Mouse (Mus musculus): ENCODE results near the gene Ephb1.
A peak's percentile ranks its signal among the peaks of the same experiment; 100 is the strongest.

Gene Ephb1

DNA sequence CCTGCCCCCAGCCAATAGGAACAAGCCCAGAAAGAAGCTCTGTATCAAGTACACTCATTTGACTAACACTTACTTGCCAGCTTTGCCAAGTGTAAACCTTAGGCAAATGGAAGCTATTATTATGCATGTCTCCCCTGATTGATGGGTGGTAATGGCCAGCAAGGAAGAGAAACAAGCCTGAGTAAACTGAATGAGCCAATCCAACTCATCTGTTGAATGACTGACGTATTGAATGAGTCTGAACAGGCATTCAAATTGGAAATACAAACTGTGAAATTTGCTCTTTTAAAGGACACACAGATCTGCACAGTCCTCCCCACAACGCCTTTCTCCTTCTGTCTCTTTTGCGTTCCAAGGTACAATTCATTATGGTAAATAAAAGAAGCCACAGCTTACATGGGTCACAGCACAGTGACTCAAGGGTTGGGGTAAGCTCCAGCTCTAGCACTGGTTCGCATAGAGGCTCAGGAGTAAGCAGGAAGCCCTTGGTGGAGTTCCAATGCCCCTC, 119.0 kb downstream of the Ephb1 start:
- no peak for DNase-seq

DNA sequence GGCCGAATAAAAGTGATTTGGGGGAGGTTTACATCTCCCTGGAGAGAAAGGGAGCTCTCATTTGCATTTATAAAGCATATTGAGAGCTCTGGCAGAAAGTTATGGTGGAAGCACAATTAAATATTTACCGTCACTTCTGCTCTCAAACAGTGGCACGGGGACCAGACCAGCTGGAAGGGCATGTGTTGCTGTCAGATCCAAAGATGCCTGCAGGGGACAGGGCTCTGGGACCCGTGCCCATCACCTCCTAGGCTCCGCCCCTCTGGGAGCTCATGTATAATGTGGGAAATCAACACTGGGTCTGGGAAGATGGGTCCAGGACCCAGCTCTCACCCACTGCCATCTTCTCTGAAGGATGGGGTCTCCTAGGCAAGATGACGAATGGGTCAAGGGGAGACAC, 123.2 kb downstream of the Ephb1 start:
- peak; percentile 73 for DNase-seq

GRCm38 (mm10) chr9:102216746-102217566, 137.5 kb downstream of the Ephb1 start:
- no peak for DNase-seq

DNA sequence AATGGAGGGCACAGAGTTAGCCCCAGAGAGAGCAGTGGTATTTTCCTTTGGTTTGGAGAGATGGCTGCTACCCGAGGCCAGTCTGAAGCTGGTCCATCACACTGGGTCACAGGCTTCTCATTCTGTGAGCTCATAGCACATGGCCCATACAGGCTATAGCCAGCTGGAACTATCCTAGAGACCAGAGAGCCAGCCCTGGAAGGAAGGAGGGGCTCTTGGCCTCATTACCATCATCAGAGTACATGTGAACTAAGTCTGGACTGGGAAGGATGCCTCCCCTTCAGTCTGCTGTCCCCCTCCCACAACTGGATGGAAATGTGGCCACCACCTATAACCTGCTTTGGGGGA, 142.5 kb downstream of the Ephb1 start:
- no peak for DNase-seq

DNA sequence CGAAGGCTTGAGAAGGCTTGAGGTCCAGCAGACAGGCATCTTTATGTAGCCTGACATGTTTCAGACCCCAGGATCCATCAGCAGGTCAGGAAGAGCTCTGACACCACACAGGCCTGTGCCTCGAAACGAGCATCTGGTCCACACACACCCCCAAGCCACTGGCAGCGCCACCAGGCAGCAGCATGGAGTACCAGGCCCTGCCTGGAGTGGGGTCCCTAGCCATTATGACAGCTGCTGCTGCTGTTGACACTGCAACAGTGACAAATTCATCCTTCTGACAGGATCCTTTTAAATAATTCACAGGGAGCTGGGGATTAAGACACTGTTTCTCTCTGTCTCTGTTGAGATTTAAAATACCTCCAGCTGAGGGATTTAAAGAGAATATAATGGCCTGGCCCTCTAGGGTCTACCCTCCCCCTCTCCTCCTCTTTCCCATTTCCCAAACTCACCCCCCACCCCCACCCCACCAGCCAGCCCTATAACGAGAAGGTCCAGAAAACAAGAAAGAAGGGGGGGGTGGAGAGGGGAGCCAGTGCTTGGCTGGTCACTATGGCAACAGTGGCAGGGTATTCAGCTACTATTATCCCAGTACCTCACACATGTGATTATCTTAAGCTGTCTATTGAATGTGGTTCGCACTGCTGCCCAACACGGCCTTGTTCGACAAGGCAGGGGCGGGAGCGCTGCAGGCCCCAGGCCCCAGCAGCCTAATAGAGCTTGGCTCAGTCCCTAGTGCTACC, 143.0 kb downstream of the Ephb1 start:
- no peak for DNase-seq

- DNase-seq, result no peak
These were observed 149.0 kb downstream of the Ephb1 start for GRCm38 (mm10) chr9:102205518-102205917.

DNA sequence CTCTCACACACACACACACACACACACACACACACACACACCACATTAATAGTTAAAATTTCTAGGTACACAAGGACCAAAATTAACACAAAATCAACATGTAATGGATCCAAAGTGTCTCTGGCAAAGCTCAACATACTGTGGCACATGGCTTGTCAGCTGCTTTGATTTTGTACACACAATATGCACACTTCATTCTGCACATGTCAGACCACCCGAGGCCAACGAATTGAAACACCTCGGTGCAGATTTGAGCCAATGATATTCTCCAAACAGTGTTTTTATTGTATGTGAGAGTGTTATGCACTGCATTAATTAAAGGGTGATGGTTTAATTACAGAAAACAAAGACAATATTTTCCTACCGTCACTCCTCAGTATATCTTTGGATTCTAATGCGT, 152.6 kb downstream of the Ephb1 start:
- no peak for DNase-seq

GRCm38 (mm10) chr9:102196856-102197255, 157.6 kb downstream of the Ephb1 start:
- no peak for DNase-seq

DNA sequence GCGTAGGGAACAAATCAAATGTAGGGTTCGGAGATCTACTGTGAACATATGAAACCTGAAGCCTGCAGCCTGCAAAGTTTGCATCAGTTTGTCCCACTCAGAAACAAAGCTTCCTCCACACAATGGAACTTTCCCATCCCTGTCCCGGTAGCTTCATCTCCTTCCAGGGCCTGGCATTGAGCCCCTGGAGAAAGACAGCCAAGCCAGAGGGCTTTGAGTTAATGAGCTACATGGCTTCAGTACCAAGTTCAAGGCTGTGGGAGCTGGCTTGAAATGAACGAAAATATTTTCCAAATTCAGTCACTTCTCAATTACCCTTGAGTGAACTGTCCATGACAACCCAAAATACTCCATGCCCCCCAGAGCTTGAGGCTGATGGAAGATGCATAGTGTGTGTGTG, 160.4 kb downstream of the Ephb1 start:
- no peak for DNase-seq

DNA sequence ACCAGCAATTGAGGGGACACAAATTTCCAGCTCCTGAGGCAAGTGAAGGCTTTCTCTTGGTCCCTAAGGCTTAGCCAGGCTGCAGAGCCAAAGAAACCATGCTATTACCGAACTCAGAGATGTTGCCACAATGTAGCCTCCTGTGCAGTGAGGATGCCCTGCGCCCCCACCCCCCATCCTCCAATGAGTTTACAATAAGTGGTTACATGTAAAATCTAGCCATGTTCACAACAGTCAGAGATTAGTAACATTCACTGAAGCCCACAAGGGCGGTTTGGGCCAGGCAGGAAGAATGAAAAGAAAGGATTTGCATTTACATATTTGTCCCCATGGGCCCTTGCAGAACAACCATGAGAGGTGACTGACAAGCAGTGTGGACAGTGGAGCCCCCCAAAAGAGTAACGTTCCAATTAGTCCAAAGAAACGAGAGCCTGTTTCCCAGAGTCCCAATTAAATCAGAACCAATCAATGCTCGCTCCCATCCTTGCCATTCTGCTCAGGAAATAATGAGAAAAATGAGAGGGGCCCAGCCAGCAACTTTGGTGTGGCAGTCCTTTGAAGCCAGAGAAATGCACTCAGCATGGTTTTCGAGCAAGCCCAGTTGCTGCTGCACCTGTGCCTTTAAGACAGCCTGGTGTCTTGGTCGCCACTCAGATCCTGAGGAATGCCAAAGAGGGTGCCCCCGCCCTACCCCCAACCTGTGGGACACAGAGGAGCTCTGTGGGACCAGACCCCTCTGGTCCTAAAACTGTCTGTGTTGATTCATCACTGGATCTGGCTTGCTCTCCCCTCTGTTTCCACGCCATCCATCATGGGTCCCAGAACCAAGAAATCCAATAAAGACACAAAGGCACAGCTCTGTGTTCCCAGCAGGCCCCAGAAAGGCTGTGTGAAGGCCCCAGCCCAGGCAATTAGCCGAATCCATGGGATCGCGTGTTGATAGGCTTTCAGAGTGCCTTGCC, 161.5 kb downstream of the Ephb1 start:
- DNase-seq, result no peak

DNA sequence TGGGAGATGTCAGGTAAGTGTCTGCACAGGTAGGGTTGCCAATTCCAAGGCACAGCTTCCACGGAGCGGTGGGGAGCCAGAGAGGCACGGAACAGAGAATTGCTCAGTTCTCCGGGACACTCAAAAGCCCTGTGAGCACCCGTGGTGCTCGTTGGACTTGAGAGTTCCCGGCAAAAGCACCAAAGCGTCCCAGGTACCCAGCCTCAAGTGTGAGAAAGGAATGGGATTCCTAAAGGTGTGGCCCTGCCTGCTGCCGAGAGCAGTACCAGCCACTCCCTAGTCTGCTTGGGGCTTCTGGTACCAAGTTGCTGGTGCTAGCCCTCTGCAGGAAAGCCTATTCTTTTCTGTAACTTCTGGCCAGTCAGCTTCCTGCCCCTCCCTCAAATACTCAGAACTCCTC, 164.4 kb downstream of the Ephb1 start:
- peak; percentile 45 for DNase-seq

DNA sequence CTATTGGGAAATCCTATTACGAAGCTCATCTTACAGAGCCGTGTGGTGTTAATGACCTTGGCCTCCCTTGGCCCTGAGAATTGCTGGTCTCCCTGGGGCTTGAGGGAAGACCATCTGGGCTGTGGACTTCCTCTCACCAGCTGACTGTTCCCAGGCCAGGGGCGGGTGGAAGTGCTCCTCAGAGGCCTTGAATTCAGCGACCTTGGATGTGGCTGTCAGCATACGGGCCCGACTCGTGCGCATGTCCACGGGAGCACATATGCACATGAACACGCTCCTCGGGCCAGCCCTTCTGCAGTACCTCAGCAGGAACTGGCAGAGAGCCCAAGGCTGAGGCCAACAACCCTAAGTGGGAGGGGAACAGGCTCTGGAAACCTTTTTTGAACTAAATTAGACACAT, 165.1 kb downstream of the Ephb1 start:
- DNase-seq, result peak; percentile 94

- peak; percentile 61 for DNase-seq
These were observed 170.7 kb downstream of the Ephb1 start for GRCm38 (mm10) chr9:102183663-102184274.

- DNase-seq, result no peak
These were observed 172.5 kb downstream of the Ephb1 start for GRCm38 (mm10) chr9:102181810-102182490.

GRCm38 (mm10) chr9:102181276-102181675, 173.2 kb downstream of the Ephb1 start:
- no peak for DNase-seq

GRCm38 (mm10) chr9:102180486-102180885, 174.0 kb downstream of the Ephb1 start:
- DNase-seq, result no peak

DNA sequence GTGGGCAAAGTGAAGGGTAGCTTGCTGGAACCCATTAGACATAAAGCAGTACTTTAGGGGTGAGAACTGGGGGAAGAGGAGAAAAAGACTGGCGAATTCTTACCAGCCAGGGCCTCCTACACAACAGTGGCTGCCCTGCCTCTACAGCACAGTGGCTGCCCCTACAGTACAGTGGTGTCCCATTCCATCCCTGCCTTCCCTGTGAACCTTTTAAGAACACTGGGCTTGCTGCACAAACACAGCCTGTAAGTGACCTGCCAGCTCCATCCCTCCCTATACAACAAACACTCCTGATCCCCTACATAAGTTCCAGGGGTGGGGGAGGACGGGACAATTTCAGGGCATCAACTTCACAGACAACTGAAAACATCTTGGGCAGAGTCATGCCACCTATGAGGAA, 174.4 kb downstream of the Ephb1 start:
- no peak for DNase-seq

GRCm38 (mm10) chr9:102169706-102170105, 184.8 kb downstream of the Ephb1 start:
- DNase-seq, result no peak

DNA sequence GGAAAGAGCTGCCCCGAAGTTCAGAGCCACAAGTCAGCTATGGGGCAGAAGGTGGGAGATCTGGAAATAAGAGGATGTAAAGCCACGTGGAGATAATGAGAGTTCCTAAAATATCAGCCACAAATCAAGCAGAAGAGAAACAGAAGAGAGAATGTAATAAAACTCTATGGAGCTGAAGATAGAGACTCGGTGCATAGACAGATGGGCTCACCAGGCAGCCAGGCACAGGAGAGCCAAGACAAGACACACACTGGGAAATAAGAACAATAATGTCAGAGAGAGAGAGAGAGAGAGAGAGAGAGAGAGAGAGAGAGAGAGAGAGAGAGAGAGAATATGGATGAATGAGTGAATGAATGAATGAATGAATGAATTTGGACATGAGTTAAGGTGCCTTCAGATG, 198.6 kb downstream of the Ephb1 start:
- no peak for DNase-seq

DNA sequence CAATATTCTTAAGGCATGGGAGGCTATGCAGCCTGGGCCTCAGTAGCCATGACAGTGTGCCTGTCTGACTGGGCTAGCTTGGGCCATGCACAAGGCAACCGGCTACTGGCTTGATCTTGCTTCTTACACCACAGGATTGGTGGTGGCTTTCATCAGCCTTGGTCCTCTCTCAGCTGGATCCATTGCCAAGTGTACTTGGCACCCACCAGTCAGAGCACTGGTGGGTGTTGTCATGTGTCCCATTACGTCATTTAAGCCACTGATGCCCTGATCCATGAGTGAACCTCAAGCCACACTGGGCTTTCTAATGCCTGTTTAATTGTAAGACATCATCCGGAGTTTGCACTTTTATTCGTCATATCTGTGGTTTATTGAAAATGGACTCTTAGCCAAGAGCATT, 215.3 kb downstream of the Ephb1 start:
- no peak for DNase-seq

GRCm38 (mm10) chr9:102138671-102139070, 215.8 kb downstream of the Ephb1 start:
- no peak for DNase-seq

DNA sequence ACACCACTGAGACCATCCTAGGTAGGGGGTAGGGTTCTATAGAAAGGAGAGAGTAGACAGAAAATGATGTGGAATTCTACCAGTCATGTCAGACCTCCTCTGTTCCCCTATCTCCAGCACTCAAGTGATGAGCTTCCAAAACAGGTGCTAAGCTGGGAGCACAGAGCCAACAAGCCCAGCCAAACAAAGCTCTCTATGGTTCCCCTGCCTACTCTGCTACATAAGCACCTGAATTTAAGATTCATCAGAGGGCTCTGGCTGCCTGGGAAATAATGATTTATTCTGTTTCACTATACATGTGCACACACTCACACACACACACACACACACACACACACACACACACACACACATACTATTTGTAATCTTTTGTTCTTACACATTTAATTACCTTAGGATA, 216.3 kb downstream of the Ephb1 start:
- DNase-seq, result no peak

Measured in cerebellum, adult 9-11 months (tissue).